Mouse (Mus musculus): ENCODE data around the gene Olfr1133.

GRCm38 (mm10) chr2:87658360-87658759, 11.2 kb upstream of the Olfr1133 start, which contains the start of gene Olfr1134:
- TF ChIP-seq CTCF (IDR thresholded peaks at IDR 0.05; ENCODE audit: low read depth) = no peak
- no peak for TF ChIP-seq EP300 (optimal IDR thresholded peaks at IDR 0.05)
